15 mouse cellular contexts compared by ENCODE assay signal in the genomic region with DNA sequence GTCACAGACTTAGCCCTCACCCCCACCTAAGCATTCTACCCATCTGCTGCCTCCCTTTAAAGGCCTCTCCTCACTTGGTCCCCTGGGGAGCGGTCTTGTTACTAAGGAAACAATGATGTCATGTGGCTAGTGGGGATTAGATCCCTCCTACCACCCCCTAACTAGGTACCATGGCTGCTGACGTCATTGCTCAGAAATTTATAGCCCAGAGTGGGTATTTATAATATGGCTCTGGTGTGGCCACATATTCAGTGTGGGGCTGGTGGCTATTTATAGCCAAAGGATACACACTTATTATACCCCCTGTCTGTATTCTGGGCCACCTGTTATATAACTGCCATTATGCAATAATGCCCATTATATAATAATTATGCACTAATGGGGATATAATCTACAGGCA. TPM values are rescaled to one million over a fixed set of nuclear protein-coding genes. Genes with fewer than 3 reads are reported as not detected.
DNase-seq lines count a peak whose midpoint lies in the region; ATAC-seq and TF ChIP-seq lines count a peak whose summit lies in the region.
"Had no signal": no experiment of that assay in that cellular context is flagged by ENCODE, and none has a peak within 500 bp of the region (broad histone marks: within the 10 kb centered on the region; RNA-seq: fewer than 3 reads in every experiment).

No protein-coding gene starts in this region.

- H3K27ac ChIP-seq in embryonic facial prominence, embryonic 14.5 days (replicated peaks; ENCODE audit: low read depth, low read length) = no peak overlapping the region; the same call in 1 of the 2 replicates
- H3K27ac ChIP-seq in embryonic facial prominence, embryonic 10.5 days (replicated peaks) = no peak overlapping the region
- H3K27ac ChIP-seq in layer of hippocampus, adult 2 months = peak overlapping the region; percentile 99
- H3K27ac ChIP-seq in midbrain, embryonic 15.5 days = no peak overlapping the region
- H3K27ac ChIP-seq: heart, embryonic 10.5 days; midbrain, embryonic 13.5 days had no signal

- peaks cover 22% of the 10 kb centered on the region for H3K4me1 ChIP-seq in embryonic facial prominence, embryonic 14.5 days (ENCODE audit: control insufficient read depth, insufficient read depth, low read length)
- peaks cover 28% of the 10 kb centered on the region for H3K4me1 ChIP-seq in embryonic facial prominence, embryonic 10.5 days
- H3K4me1 ChIP-seq in midbrain, embryonic 15.5 days = peaks cover 23% of the 10 kb centered on the region

- H3K36me3 ChIP-seq in embryonic facial prominence, embryonic 14.5 days (ENCODE audit: control insufficient read depth, insufficient read depth, low read length) = peaks cover 54% of the 10 kb centered on the region
- H3K36me3 ChIP-seq in embryonic facial prominence, embryonic 10.5 days (replicated peaks) = no peaks in the 10 kb centered on the region
- no peaks in the 10 kb centered on the region for H3K36me3 ChIP-seq in midbrain, embryonic 15.5 days (replicated peaks)
- H3K36me3 ChIP-seq: heart, embryonic 10.5 days; midbrain, embryonic 13.5 days had no signal

- TF ChIP-seq CTCF in layer of hippocampus, adult 2 months (conservative IDR thresholded peaks at IDR 0.05) = no peak
- no peak for TF ChIP-seq CTCF in Patski (IDR thresholded peaks at IDR 0.05)

- no peaks in the 10 kb centered on the region; the same call in none of the 2 replicates for H3K27me3 ChIP-seq in embryonic facial prominence, embryonic 14.5 days (replicated peaks; ENCODE audit: control insufficient read depth, insufficient read depth, low read length)
- H3K27me3 ChIP-seq in embryonic facial prominence, embryonic 10.5 days (replicated peaks; ENCODE audit: low read depth, poor library complexity, severe bottlenecking) = peaks cover 100% of the 10 kb centered on the region
- H3K27me3 ChIP-seq in Patski = no peaks in the 10 kb centered on the region
- H3K27me3 ChIP-seq in midbrain, embryonic 15.5 days (replicated peaks) = peaks cover 2% of the 10 kb centered on the region; the same call in 1 of the 2 replicates

- no peak overlapping the region for H3K4me3 ChIP-seq in embryonic facial prominence, embryonic 14.5 days (ENCODE audit: low read depth, low read length)
- H3K4me3 ChIP-seq in embryonic facial prominence, embryonic 10.5 days = no peak overlapping the region
- peak overlapping the region; percentile 25; the same call in 1 of the 2 replicates for H3K4me3 ChIP-seq in layer of hippocampus, adult 2 months
- H3K4me3 ChIP-seq in midbrain, embryonic 15.5 days = no peak overlapping the region
- H3K4me3 ChIP-seq: heart, embryonic 10.5 days; midbrain, embryonic 13.5 days had no signal

- WGBS in embryonic facial prominence, embryonic 14.5 days = 28% methylated on average over 2 of the region's 2 CpGs
- 40% methylated on average over 2 of the region's 2 CpGs for WGBS in embryonic facial prominence, embryonic 10.5 days
- 37% methylated on average over 2 of the region's 2 CpGs for whole genome bisulfite sequencing in midbrain, embryonic 15.5 days

- no peak overlapping the region for H3K4me2 ChIP-seq in embryonic facial prominence, embryonic 14.5 days (ENCODE audit: low read depth, low read length)
- no peak overlapping the region for H3K4me2 ChIP-seq in midbrain, embryonic 15.5 days
- H3K4me2 ChIP-seq: midbrain, embryonic 13.5 days had no signal

- POLR2A ChIA-PET in Patski (lab: Charles Lee) = no interaction called here

- peak; percentile 69 for DNase-seq in embryonic facial prominence, embryonic 14.5 days (ENCODE audit: low spot score)
- no peak for DNase-seq in embryonic facial prominence, embryonic 10.5 days (ENCODE audit: low spot score)
- DNase-seq in layer of hippocampus, adult 2 months (ENCODE audit: low spot score in 2 of 2) = no peak
- no peak for DNase-seq in layer of hippocampus, postnatal 36 days
- DNase-seq in 3T3-L1 (ENCODE audit: low read depth, low spot score) = peak; percentile 59
- no peak for DNase-seq in Patski (ENCODE audit: low read depth, low spot score)
- no peak for DNase-seq in lung, adult 18-20 months
- DNase-seq: adrenal gland, postnatal 10 days; B cell, adult 2 months; gastrocnemius, postnatal 25 days; kidney, adult 9 months; lung, adult 2 months had no signal

- in situ Hi-C loops in Patski (cut with MboI; ENCODE audit: low pct_unique_long_range_greater_than_20kb) = loop anchor here (5.0 kb wide), 1 partner anchor 36 kb away; no protein-coding TSS in a partner anchor

- H3K9ac ChIP-seq in embryonic facial prominence, embryonic 14.5 days (ENCODE audit: low read depth, low read length) = no peak overlapping the region
- H3K9ac ChIP-seq in midbrain, embryonic 15.5 days = no peak overlapping the region
- H3K9ac ChIP-seq: midbrain, embryonic 13.5 days had no signal

- CTCF ChIA-PET in Patski (lab: Charles Lee) = interaction anchor here (1.1 kb wide), 1 partner anchor 16 kb away, joined by 3 read pairs; no protein-coding TSS in a partner anchor

- ATAC-seq in embryonic facial prominence, embryonic 14.5 days (ENCODE audit: low read depth) = peak; percentile 21; the same call in 1 of the 2 replicates
- peak; percentile 1 for ATAC-seq in Patski
- no peak for ATAC-seq in midbrain, embryonic 15.5 days (replicated peaks)

- no peaks in the 10 kb centered on the region for H3K9me3 ChIP-seq in embryonic facial prominence, embryonic 14.5 days (ENCODE audit: control insufficient read depth, low read length)
- no peaks in the 10 kb centered on the region for H3K9me3 ChIP-seq in embryonic facial prominence, embryonic 10.5 days
- H3K9me3 ChIP-seq in midbrain, embryonic 15.5 days = no peaks in the 10 kb centered on the region
- H3K9me3 ChIP-seq: heart, embryonic 10.5 days; midbrain, embryonic 13.5 days had no signal

RNA-seq across cellular contexts. Expression of a gene that starts 38.1 kb away (rescaled TPM):
- 2.0 and 2.7 TPM in 2 replicates for polyA plus RNA-seq in embryonic facial prominence, embryonic 14.5 days (2014; fragmentation: Nextera tagmentation; extraction: Ambion mirVana)
- 1.6 and 3.6 TPM in 2 replicates for polyA plus RNA-seq in embryonic facial prominence, embryonic 10.5 days (2016; fragmentation: Nextera tagmentation; extraction: Ambion mirVana)
- total RNA-seq in layer of hippocampus, adult 2 months (2021) = under 1 TPM in 1 of 2 experiments, not detected in 1; 0.54 TPM
- total RNA-seq in layer of hippocampus, postnatal 36 days (2021) = not detected
- polyA plus RNA-seq in Patski (2021) = 1.4 TPM
- 0.97 and 1.8 TPM in 2 replicates for polyA plus RNA-seq in midbrain, embryonic 15.5 days (2015; fragmentation: Nextera tagmentation; extraction: Ambion mirVana)

RNA-seq across cellular contexts. Expression of a gene that starts 39.2 kb away (rescaled TPM):
- 64.0 and 67.4 TPM in 2 replicates for polyA plus RNA-seq in embryonic facial prominence, embryonic 14.5 days (2014; fragmentation: Nextera tagmentation; extraction: Ambion mirVana)
- polyA plus RNA-seq in embryonic facial prominence, embryonic 10.5 days (2016; fragmentation: Nextera tagmentation; extraction: Ambion mirVana) = 0.29 and 0.77 TPM in 2 replicates
- total RNA-seq in layer of hippocampus, adult 2 months (2021) = 100 to 1,000 TPM; 408 to 482 TPM
- total RNA-seq in layer of hippocampus, postnatal 36 days (2021) = 100 to 1,000 TPM; 387 to 434 TPM
- polyA plus RNA-seq in Patski (2021) = 32.5 TPM
- 48.6 and 54.0 TPM in 2 replicates for polyA plus RNA-seq in midbrain, embryonic 15.5 days (2015; fragmentation: Nextera tagmentation; extraction: Ambion mirVana)

RNA-seq across cellular contexts. Expression of a gene that starts 59.6 kb away (rescaled TPM):
- 5.8 and 6.8 TPM in 2 replicates for polyA plus RNA-seq in embryonic facial prominence, embryonic 14.5 days (2014; fragmentation: Nextera tagmentation; extraction: Ambion mirVana)
- polyA plus RNA-seq in embryonic facial prominence, embryonic 10.5 days (2016; fragmentation: Nextera tagmentation; extraction: Ambion mirVana) = 4.3 and 5.5 TPM in 2 replicates
- total RNA-seq in layer of hippocampus, adult 2 months (2021) = 1 to 10 TPM; 2.3 to 2.6 TPM
- total RNA-seq in layer of hippocampus, postnatal 36 days (2021) = 1 to 10 TPM; 1.2 to 2.0 TPM
- polyA plus RNA-seq in Patski (2021) = 0.13 TPM
- 3.4 and 4.2 TPM in 2 replicates for polyA plus RNA-seq in midbrain, embryonic 15.5 days (2015; fragmentation: Nextera tagmentation; extraction: Ambion mirVana)

Comparison
In these comparisons a context has a peak if more than half of its experiments do, and no peak if none do; other contexts are left out.
1. DNase-seq: peak in embryonic facial prominence, embryonic 14.5 days (single experiment) and 3T3-L1 (single experiment); none in embryonic facial prominence, embryonic 10.5 days (single experiment), layer of hippocampus, adult 2 months (0 of 2), layer of hippocampus, postnatal 36 days (0 of 2), Patski (single experiment) and lung, adult 18-20 months (0 of 2).
2. RNA of a gene that starts 39.2 kb away (polyA plus RNA-seq): 64.0 to 67.4 TPM in embryonic facial prominence, embryonic 14.5 days, 48.6 to 54.0 TPM in midbrain, embryonic 15.5 days and 32.5 TPM in Patski (single experiment); 0.29 to 0.77 TPM in embryonic facial prominence, embryonic 10.5 days; every median in the first group is over 10 times any median in the second.